Mouse (Mus musculus): Measurements from ENCODE around the gene Adck1.

GRCm38 (mm10) chr12:88361120-88361445 lies 729 bp downstream of the Adck1 start:
- no peak for TF ChIP-seq CTCF (IDR thresholded peaks at IDR 0.05; ENCODE audit: insufficient read depth, low read length)
- no peak for TF ChIP-seq POLR2A (IDR thresholded peaks at IDR 0.05; ENCODE audit: borderline replicate concordance, extremely low read depth, low read depth, low read length)

Measured in lung, adult 2 months (tissue).